Mouse (Mus musculus): Measurements from ENCODE around the gene Pcbp1. TPM values are rescaled to one million over a fixed set of nuclear protein-coding genes. Genes with fewer than 3 reads are reported as not detected.
A peak's percentile ranks its signal among the peaks of the same experiment; 100 is the strongest.
"Not testable (repeated sequence)": the region's sequence is repeated elsewhere in the genome, so short reads cannot be mapped to it uniquely, and the experiment has no call there.

Pcbp1 gene
- polyA plus RNA-seq (2012; ENCODE audit: insufficient read depth, insufficient read length, missing spikeins) = 107 and 116 TPM in 2 replicates

GRCm38 (mm10) chr6:86526032-86526960 is at the start of gene Pcbp1:
Gene Pcbp1, minus strand, starts transcription at chr6:86526321.
- H3K27ac ChIP-seq (replicated peaks; ENCODE audit: low read depth, low read length) = peak within 1 kb of the TSS; percentile 100
- H3K4me3 ChIP-seq (ENCODE audit: insufficient read depth, low read depth, low read length) = peak within 1 kb of the TSS; percentile 100
- H3K4me1 ChIP-seq (ENCODE audit: control insufficient read depth, insufficient read depth, insufficient read length, low read length) = peaks cover 12% of the 10 kb centered on the region

- H3K27ac ChIP-seq (replicated peaks; ENCODE audit: low read depth, low read length) = no peak overlapping the region
- peaks cover 10% of the 10 kb centered on the region for H3K4me1 ChIP-seq (ENCODE audit: control insufficient read depth, insufficient read depth, insufficient read length, low read length)
- H3K4me3 ChIP-seq (ENCODE audit: insufficient read depth, low read depth, low read length) = no peak overlapping the region
Measured at GRCm38 (mm10) chr6:86574495-86574894, 48.4 kb upstream of the Pcbp1 start.

- no peak overlapping the region for H3K27ac ChIP-seq (replicated peaks; ENCODE audit: low read depth, low read length)
- H3K4me3 ChIP-seq (ENCODE audit: insufficient read depth, low read depth, low read length) = no peak overlapping the region
- peaks cover 10% of the 10 kb centered on the region for H3K4me1 ChIP-seq (ENCODE audit: control insufficient read depth, insufficient read depth, insufficient read length, low read length)
Measured at GRCm38 (mm10) chr6:86570830-86571229, 44.7 kb upstream of the Pcbp1 start.

- Histone ChIP-seq H3K4me3 (ENCODE audit: insufficient read depth, low read depth, low read length) (no peak overlapping the region), H3K27ac (replicated peaks; ENCODE audit: low read depth, low read length) (no peak overlapping the region), H3K4me1 (ENCODE audit: control insufficient read depth, insufficient read depth, insufficient read length, low read length) (peaks cover 10% of the 10 kb centered on the region)
Measured at GRCm38 (mm10) chr6:86569461-86569820, 43.3 kb upstream of the Pcbp1 start.

GRCm38 (mm10) chr6:86568816-86569460 is 42.8 kb upstream of the Pcbp1 start:
- H3K27ac ChIP-seq (replicated peaks; ENCODE audit: low read depth, low read length) = no peak overlapping the region
- no peak overlapping the region for H3K4me3 ChIP-seq (ENCODE audit: insufficient read depth, low read depth, low read length)

GRCm38 (mm10) chr6:86565782-86566181 is 39.7 kb upstream of the Pcbp1 start:
- Histone ChIP-seq H3K27ac (replicated peaks; ENCODE audit: low read depth, low read length) (no peak overlapping the region), H3K4me3 (ENCODE audit: insufficient read depth, low read depth, low read length) (no peak overlapping the region), H3K4me1 (ENCODE audit: control insufficient read depth, insufficient read depth, insufficient read length, low read length) (peaks cover 4% of the 10 kb centered on the region)

More at GRCm38 (mm10) chr6:86568816-86569460, 42.8 kb upstream of the Pcbp1 start:
- H3K4me1 ChIP-seq (ENCODE audit: control insufficient read depth, insufficient read depth, insufficient read length, low read length) = peaks cover 10% of the 10 kb centered on the region

GRCm38 (mm10) chr6:86557182-86557581 is 31.1 kb upstream of the Pcbp1 start:
- H3K27ac ChIP-seq (replicated peaks; ENCODE audit: low read depth, low read length); H3K4me1 ChIP-seq (ENCODE audit: control insufficient read depth, insufficient read depth, insufficient read length, low read length); H3K4me3 ChIP-seq (ENCODE audit: insufficient read depth, low read depth, low read length): not testable (repeated sequence)

GRCm38 (mm10) chr6:86556345-86557058 is 30.4 kb upstream of the Pcbp1 start:
- Histone ChIP-seq H3K4me3 (ENCODE audit: insufficient read depth, low read depth, low read length) (no peak overlapping the region), H3K27ac (replicated peaks; ENCODE audit: low read depth, low read length) (no peak overlapping the region), H3K4me1 (ENCODE audit: control insufficient read depth, insufficient read depth, insufficient read length, low read length) (no peaks in the 10 kb centered on the region)

- 0 out of 2 replicates have a peak, but pooled peaks cover 2% of the 10 kb centered on the region for H3K4me1 ChIP-seq (ENCODE audit: control insufficient read depth, insufficient read depth, insufficient read length, low read length)
- no peak overlapping the region for H3K4me3 ChIP-seq (ENCODE audit: insufficient read depth, low read depth, low read length)
- H3K27ac ChIP-seq (replicated peaks; ENCODE audit: low read depth, low read length) = no peak overlapping the region
Measured at GRCm38 (mm10) chr6:86550587-86550986, 24.5 kb upstream of the Pcbp1 start.

GRCm38 (mm10) chr6:86547880-86548367 is 21.8 kb upstream of the Pcbp1 start:
- H3K4me3 ChIP-seq (ENCODE audit: insufficient read depth, low read depth, low read length) = no peak overlapping the region
- 0 out of 2 replicates have a peak, but pooled peaks cover 2% of the 10 kb centered on the region for H3K4me1 ChIP-seq (ENCODE audit: control insufficient read depth, insufficient read depth, insufficient read length, low read length)
- no peak overlapping the region for H3K27ac ChIP-seq (replicated peaks; ENCODE audit: low read depth, low read length)

- Histone ChIP-seq H3K4me1 (ENCODE audit: control insufficient read depth, insufficient read depth, insufficient read length, low read length) (0 out of 2 replicates have a peak, but pooled peaks cover 2% of the 10 kb centered on the region), H3K27ac (replicated peaks; ENCODE audit: low read depth, low read length) (no peak overlapping the region), H3K4me3 (ENCODE audit: insufficient read depth, low read depth, low read length) (no peak overlapping the region)
Measured at GRCm38 (mm10) chr6:86547228-86547755, 21.2 kb upstream of the Pcbp1 start.

GRCm38 (mm10) chr6:86545236-86545635 is 19.1 kb upstream of the Pcbp1 start:
- 0 out of 2 replicates have a peak, but pooled peaks cover 2% of the 10 kb centered on the region for H3K4me1 ChIP-seq (ENCODE audit: control insufficient read depth, insufficient read depth, insufficient read length, low read length)
- no peak overlapping the region for H3K4me3 ChIP-seq (ENCODE audit: insufficient read depth, low read depth, low read length)
- no peak overlapping the region for H3K27ac ChIP-seq (replicated peaks; ENCODE audit: low read depth, low read length)

GRCm38 (mm10) chr6:86543869-86544268 is 17.7 kb upstream of the Pcbp1 start:
- no peak overlapping the region for H3K4me3 ChIP-seq (ENCODE audit: insufficient read depth, low read depth, low read length)
- H3K27ac ChIP-seq (replicated peaks; ENCODE audit: low read depth, low read length) = no peak overlapping the region
- no peaks in the 10 kb centered on the region for H3K4me1 ChIP-seq (ENCODE audit: control insufficient read depth, insufficient read depth, insufficient read length, low read length)

GRCm38 (mm10) chr6:86543060-86543459 is 16.9 kb upstream of the Pcbp1 start:
- H3K27ac ChIP-seq (replicated peaks; ENCODE audit: low read depth, low read length) = no peak overlapping the region
- no peak overlapping the region for H3K4me3 ChIP-seq (ENCODE audit: insufficient read depth, low read depth, low read length)
- no peaks in the 10 kb centered on the region for H3K4me1 ChIP-seq (ENCODE audit: control insufficient read depth, insufficient read depth, insufficient read length, low read length)

GRCm38 (mm10) chr6:86541650-86542049 is 15.5 kb upstream of the Pcbp1 start:
- Histone ChIP-seq H3K27ac (replicated peaks; ENCODE audit: low read depth, low read length) (no peak overlapping the region), H3K4me3 (ENCODE audit: insufficient read depth, low read depth, low read length) (no peak overlapping the region), H3K4me1 (ENCODE audit: control insufficient read depth, insufficient read depth, insufficient read length, low read length) (no peaks in the 10 kb centered on the region)

All from brown adipose tissue, adult 24 weeks (tissue).